Mouse (Mus musculus): ENCODE data around the gene Ivd.

DNA sequence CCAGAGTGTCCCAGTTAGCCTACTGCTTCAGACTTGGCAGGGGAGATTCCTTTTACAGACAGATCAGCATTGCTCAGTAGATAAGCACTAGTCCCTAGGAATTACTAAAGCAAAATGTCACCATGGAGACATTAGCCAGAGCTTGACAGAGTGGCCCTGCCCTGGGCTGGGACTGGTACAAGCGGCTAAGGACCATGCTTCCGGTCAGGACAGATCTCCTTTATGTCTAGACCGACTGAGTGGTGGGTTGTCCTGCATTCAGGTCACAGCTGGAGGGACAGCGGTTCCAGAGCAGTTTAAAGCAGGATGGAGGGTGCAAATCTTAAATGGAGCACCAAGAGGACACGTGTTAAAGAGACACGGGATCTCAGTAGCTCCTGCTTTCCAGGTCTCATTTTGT lies 64.2 kb downstream of the Ivd start:
- no peak for TF ChIP-seq POLR2A (IDR thresholded peaks at IDR 0.05; ENCODE audit: low read depth, low read length)
- no peak for TF ChIP-seq CTCF (IDR thresholded peaks at IDR 0.05; ENCODE audit: extremely low read depth, insufficient read length, insufficient replicate concordance, low read depth, low read length)

All from small intestine, adult 2 months (tissue).